Mouse (Mus musculus) hindbrain, embryonic 16.5 days (tissue): ENCODE measurements around the gene Dynll2. TPM values are rescaled to one million over a fixed set of nuclear protein-coding genes. Genes with fewer than 3 reads are reported as not detected.

Source experiments
- ATAC-seq: fragments of 200-750 bp; cut with Nextera tagmentation; 2 replicates; pipeline ENCODE4 v1.8.0; 2017; ENCODE audit warnings: moderate TSS enrichment, moderate library complexity
- H3K27ac ChIP-seq: fragments of 300-500 bp; sonication (generic); 2 replicates; pipeline ENCODE4 v1.5.1; 2014; ENCODE audit warnings: low read depth, mild to moderate bottlenecking, control low read depth, low read length, moderate library complexity
- H3K27me3 ChIP-seq: fragments of 300-500 bp; sonication (generic); replicated peaks from 2 replicates; pipeline ENCODE4 v1.6.1; 2014; ENCODE audit warnings: low read length; ENCODE audit not compliant: control insufficient read depth, insufficient read depth
- H3K36me3 ChIP-seq: fragments of 300-500 bp; sonication (generic); 2 replicates; pipeline ENCODE4 v1.6.1; 2014; ENCODE audit warnings: mild to moderate bottlenecking, low read length, moderate library complexity, mixed read lengths; ENCODE audit not compliant: control insufficient read depth, insufficient read depth
- H3K4me1 ChIP-seq: fragments of 300-500 bp; sonication (generic); 2 replicates; pipeline ENCODE4 v1.6.1; 2014; ENCODE audit warnings: low read depth, low read length; ENCODE audit not compliant: control insufficient read depth, insufficient read depth
- H3K4me2 ChIP-seq: fragments of 300-500 bp; sonication (generic); 2 replicates; pipeline ENCODE4 v1.6.1; 2014; ENCODE audit warnings: mild to moderate bottlenecking, low read length, control low read depth, moderate library complexity
- H3K4me3 ChIP-seq: fragments of 300-500 bp; sonication (generic); 2 replicates; pipeline ENCODE4 v1.5.1; 2014; ENCODE audit warnings: mild to moderate bottlenecking, low read length, control low read depth, moderate library complexity
- H3K9ac ChIP-seq: fragments of 300-500 bp; sonication (generic); 2 replicates; pipeline ENCODE4 v1.6.1; 2014; ENCODE audit warnings: low read depth, mild to moderate bottlenecking, control low read depth, low read length, moderate library complexity
- H3K9me3 ChIP-seq: fragments of 300-500 bp; sonication (generic); 2 replicates; pipeline ENCODE4 v1.6.1; 2014; ENCODE audit warnings: mild to moderate bottlenecking, low read length, moderate library complexity; ENCODE audit not compliant: control insufficient read depth
- WGBS: fragments of 180-500 bp; shearing (Covaris S2); extraction: QIAGEN DNeasy Blood & Tissue Kit; methylation state at CpG from one replicate; pipeline ENCODE4 v1.1.7; 2014; 5-methylcytosine and 5-hydroxymethylcytosine counted together
- polyA plus RNA-seq: library from polyadenylated mRNA; unstranded; fragments of >200 nt; fragmentation: Nextera tagmentation; extraction: Ambion mirVana; gene quantifications from 2 replicates; pipeline ENCODE4 v1.2.1, GENCODE M21; 2015

The Dynll2 gene
- polyA plus RNA-seq: 54.5 and 54.6 TPM in 2 replicates

GRCm38 (mm10) chr11:87986831-87987793, at the start of gene Dynll2:
TSS of gene Dynll2 (minus strand) at chr11:87987533.
- WGBS: under 1% methylated on average over 89 of the region's 107 CpGs
- Histone ChIP-seq H3K9ac (peak within 1 kb of the TSS; percentile 93), H3K36me3 (peaks cover 7% of the 10 kb centered on the region), H3K4me2 (peak within 1 kb of the TSS; percentile 93), H3K4me3 (peak within 1 kb of the TSS; percentile 95), H3K27me3 (no peaks in the 10 kb centered on the region), H3K27ac (peak within 1 kb of the TSS; percentile 93), H3K9me3 (no peaks in the 10 kb centered on the region), H3K4me1 (peaks cover 32% of the 10 kb centered on the region)
- ATAC-seq: peak; percentile 96

GRCm38 (mm10) chr11:88036761-88037251, 49.5 kb upstream of the Dynll2 start:
- Histone ChIP-seq H3K4me3 (no peak overlapping the region), H3K9ac (no peak overlapping the region), H3K9me3 (no peaks in the 10 kb centered on the region), H3K27ac (no peak overlapping the region), H3K36me3 (no peaks in the 10 kb centered on the region), H3K27me3 (no peaks in the 10 kb centered on the region), H3K4me1 (no peaks in the 10 kb centered on the region), H3K4me2 (no peak overlapping the region)
- ATAC-seq: no peak
- 61% methylated on average over 10 of the region's 10 CpGs for WGBS

- Histone ChIP-seq H3K27me3 (no peaks in the 10 kb centered on the region), H3K4me2 (no peak overlapping the region), H3K27ac (no peak overlapping the region), H3K4me3 (no peak overlapping the region), H3K9ac (no peak overlapping the region), H3K4me1 (no peaks in the 10 kb centered on the region), H3K9me3 (no peaks in the 10 kb centered on the region), H3K36me3 (no peaks in the 10 kb centered on the region)
- WGBS: 73% methylated on average over 7 of the region's 7 CpGs
- no peak for ATAC-seq
These were observed 48.6 kb upstream of the Dynll2 start for GRCm38 (mm10) chr11:88035970-88036369.

- no peaks in the 10 kb centered on the region for H3K36me3 ChIP-seq
- H3K4me3 ChIP-seq: no peak overlapping the region
- no peak overlapping the region for H3K27ac ChIP-seq
- no peaks in the 10 kb centered on the region for H3K9me3 ChIP-seq
- no peak for ATAC-seq
- no peak overlapping the region for H3K9ac ChIP-seq
- no peaks in the 10 kb centered on the region for H3K27me3 ChIP-seq
- peaks cover 5% of the 10 kb centered on the region; the same call in 1 of the 2 replicates for H3K4me1 ChIP-seq
- H3K4me2 ChIP-seq: no peak overlapping the region
- WGBS: 88% methylated on average over 5 of the region's 5 CpGs
These were observed 44.4 kb upstream of the Dynll2 start for GRCm38 (mm10) chr11:88031753-88032152.

- WGBS: 88% methylated on average over 2 of the region's 2 CpGs
- H3K9ac ChIP-seq: no peak overlapping the region
- no peaks in the 10 kb centered on the region for H3K9me3 ChIP-seq
- no peak for ATAC-seq
- no peak overlapping the region for H3K27ac ChIP-seq
- H3K36me3 ChIP-seq: no peaks in the 10 kb centered on the region
- H3K27me3 ChIP-seq: no peaks in the 10 kb centered on the region
- peaks cover 5% of the 10 kb centered on the region; the same call in 1 of the 2 replicates for H3K4me1 ChIP-seq
- H3K4me3 ChIP-seq: no peak overlapping the region
- no peak overlapping the region for H3K4me2 ChIP-seq
These were observed 43.5 kb upstream of the Dynll2 start for GRCm38 (mm10) chr11:88030836-88031235.

- no peak overlapping the region for H3K27ac ChIP-seq
- H3K9ac ChIP-seq: no peak overlapping the region
- no peak overlapping the region for H3K4me2 ChIP-seq
- H3K4me1 ChIP-seq: peaks cover 5% of the 10 kb centered on the region; the same call in 1 of the 2 replicates
- WGBS: 89% methylated on average over 7 of the region's 7 CpGs
- H3K27me3 ChIP-seq: no peaks in the 10 kb centered on the region
- H3K36me3 ChIP-seq: no peaks in the 10 kb centered on the region
- no peaks in the 10 kb centered on the region for H3K9me3 ChIP-seq
- no peak overlapping the region for H3K4me3 ChIP-seq
- ATAC-seq: no peak
These were observed 42.9 kb upstream of the Dynll2 start for GRCm38 (mm10) chr11:88030219-88030618.

- no peak overlapping the region for H3K9ac ChIP-seq
- no peaks in the 10 kb centered on the region for H3K9me3 ChIP-seq
- H3K36me3 ChIP-seq: no peaks in the 10 kb centered on the region
- H3K27ac ChIP-seq: peak overlapping the region; percentile 26; the same call in 1 of the 2 replicates
- H3K4me3 ChIP-seq: no peak overlapping the region
- ATAC-seq: peak; percentile 67; the same call in 1 of the 2 replicates
- H3K27me3 ChIP-seq: no peaks in the 10 kb centered on the region
- peaks cover 5% of the 10 kb centered on the region; the same call in 1 of the 2 replicates for H3K4me1 ChIP-seq
- no peak overlapping the region for H3K4me2 ChIP-seq
- WGBS: 6% methylated on average over 16 of the region's 16 CpGs
These were observed 40.9 kb upstream of the Dynll2 start for GRCm38 (mm10) chr11:88028193-88028684.

GRCm38 (mm10) chr11:88027391-88028035, 40.2 kb upstream of the Dynll2 start:
- H3K9ac ChIP-seq: no peak overlapping the region
- no peak overlapping the region for H3K4me3 ChIP-seq
- no peaks in the 10 kb centered on the region for H3K9me3 ChIP-seq
- WGBS: 26% methylated on average over 9 of the region's 9 CpGs
- H3K36me3 ChIP-seq: no peaks in the 10 kb centered on the region
- peaks cover 5% of the 10 kb centered on the region; the same call in 1 of the 2 replicates for H3K4me1 ChIP-seq
- no peak for ATAC-seq
- H3K4me2 ChIP-seq: no peak overlapping the region
- no peak overlapping the region for H3K27ac ChIP-seq
- H3K27me3 ChIP-seq: no peaks in the 10 kb centered on the region

GRCm38 (mm10) chr11:88023933-88024332, 36.6 kb upstream of the Dynll2 start:
- no peak overlapping the region for H3K4me3 ChIP-seq
- no peak overlapping the region for H3K27ac ChIP-seq
- H3K9ac ChIP-seq: no peak overlapping the region
- no peaks in the 10 kb centered on the region for H3K36me3 ChIP-seq
- H3K27me3 ChIP-seq: no peaks in the 10 kb centered on the region
- WGBS: 82% methylated on average over 2 of the region's 2 CpGs
- H3K9me3 ChIP-seq: no peaks in the 10 kb centered on the region
- no peak overlapping the region for H3K4me2 ChIP-seq
- no peak for ATAC-seq
- peaks cover 5% of the 10 kb centered on the region; the same call in 1 of the 2 replicates for H3K4me1 ChIP-seq
